Mouse (Mus musculus) midbrain, embryonic 14.5 days (tissue): Measurements from ENCODE around the gene Nom1. TPM values are rescaled to one million over a fixed set of nuclear protein-coding genes. Genes with fewer than 3 reads are reported as not detected.

Experiments used
- ATAC-seq: fragments of 200-750 bp; cut with Nextera tagmentation; 2 replicates; pipeline ENCODE4 v1.8.0; 2017; ENCODE audit warnings: moderate number of reproducible peaks, moderate library complexity; ENCODE audit not compliant: low FRiP score, low TSS enrichment
- DNase-seq: peaks from one replicate; pipeline ENCODE4 v3.0.0-alpha.2; 2015
- H3K27ac ChIP-seq: fragments of 300-500 bp; sonication (generic); replicated peaks from 2 replicates; pipeline ENCODE4 v1.5.1; 2014; ENCODE audit warnings: mild to moderate bottlenecking, low read depth, low read length, moderate library complexity
- H3K27me3 ChIP-seq: fragments of 300-500 bp; sonication (generic); 2 replicates; pipeline ENCODE4 v1.6.1; 2014; ENCODE audit warnings: low read length, control low read depth, mixed read lengths; ENCODE audit not compliant: control insufficient read depth, insufficient read depth
- H3K36me3 ChIP-seq: fragments of 300-500 bp; sonication (generic); 2 replicates; pipeline ENCODE4 v1.6.1; 2014; ENCODE audit warnings: low read length, control low read depth; ENCODE audit not compliant: control insufficient read depth, insufficient read depth
- H3K4me1 ChIP-seq: fragments of 300-500 bp; sonication (generic); 2 replicates; pipeline ENCODE4 v1.6.1; 2014; ENCODE audit warnings: mild to moderate bottlenecking, antibody characterized with exemption, low read length, control low read depth; ENCODE audit not compliant: control insufficient read depth, insufficient read depth
- H3K4me2 ChIP-seq: fragments of 300-500 bp; sonication (generic); 2 replicates; pipeline ENCODE4 v1.6.1; 2014; ENCODE audit warnings: mild to moderate bottlenecking, low read length, moderate library complexity
- H3K4me3 ChIP-seq: fragments of 300-500 bp; sonication (generic); replicated peaks from 2 replicates; pipeline ENCODE4 v1.5.1; 2014; ENCODE audit warnings: low read depth, low read length
- H3K9ac ChIP-seq: fragments of 300-500 bp; sonication (generic); replicated peaks from 2 replicates; pipeline ENCODE4 v1.6.1; 2014; ENCODE audit warnings: mild to moderate bottlenecking, low read length, moderate library complexity
- H3K9me3 ChIP-seq: fragments of 300-500 bp; sonication (generic); 2 replicates; pipeline ENCODE4 v1.6.1; 2016; ENCODE audit warnings: low read length, control low read depth, mixed read lengths; ENCODE audit not compliant: control insufficient read depth
- WGBS: fragments of 180-500 bp; shearing (Covaris S2); extraction: QIAGEN DNeasy Blood & Tissue Kit; methylation state at CpG from one replicate; pipeline ENCODE4 v1.1.7; 2014; 5-methylcytosine and 5-hydroxymethylcytosine counted together
- polyA plus RNA-seq: library from polyadenylated mRNA; unstranded; fragments of >200 nt; fragmentation: Nextera tagmentation; extraction: Ambion mirVana; gene quantifications from 2 replicates; pipeline ENCODE4 v1.2.1, GENCODE M21; 2014

Nom1 gene
- polyA plus RNA-seq, 1 experiment from 2014 or later: 14.8 TPM

DNA sequence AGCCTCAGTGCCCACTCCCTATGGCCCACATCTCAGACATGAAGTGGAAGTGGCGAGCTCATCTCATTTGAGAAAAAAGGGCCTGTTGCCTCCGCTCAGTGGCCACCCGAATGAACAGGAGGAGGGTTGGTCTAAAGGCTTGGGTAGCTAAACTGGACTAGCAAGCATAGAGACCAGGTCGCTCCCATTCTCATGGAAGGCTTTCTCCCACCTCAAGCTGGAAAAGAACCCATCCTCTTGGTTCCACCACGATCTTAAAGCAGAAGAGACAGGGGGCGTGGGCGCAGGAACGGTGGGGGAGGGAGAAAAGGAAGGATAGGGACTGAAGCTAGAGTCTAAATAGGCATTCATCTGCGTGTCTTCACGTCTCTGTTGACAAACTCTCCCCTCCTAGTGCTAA lies 40.6 kb downstream of the Nom1 start:
- Histone ChIP-seq H3K27me3 (peaks cover 92% of the 10 kb centered on the region), H3K4me2 (no peak overlapping the region), H3K4me1 (no peaks in the 10 kb centered on the region), H3K9me3 (no peaks in the 10 kb centered on the region), H3K4me3 (no peak overlapping the region), H3K9ac (no peak overlapping the region), H3K36me3 (no peaks in the 10 kb centered on the region), H3K27ac (no peak overlapping the region)
- ATAC-seq (no peak), DNase-seq (no peak)
- WGBS: under 1% methylated on average over 10 of the region's 10 CpGs

DNA sequence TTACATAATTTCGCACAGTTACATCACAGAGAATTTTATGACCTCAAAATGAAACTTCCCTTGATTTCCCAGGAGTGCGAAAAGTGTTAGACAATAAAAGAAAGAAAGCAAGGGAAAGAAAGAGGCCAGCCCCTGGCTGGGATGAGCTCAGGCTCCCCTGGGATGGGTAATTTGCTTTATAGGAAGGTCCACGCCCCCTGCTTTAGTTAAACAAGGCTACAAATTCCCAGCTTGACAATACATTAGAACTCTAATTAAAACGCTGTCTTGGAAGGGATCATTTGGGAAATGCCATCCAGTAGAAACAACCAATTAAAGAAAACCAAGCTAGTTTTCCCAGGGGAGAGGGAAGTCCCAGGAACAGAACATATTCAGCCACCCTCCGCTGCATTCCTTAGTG lies 41.1 kb downstream of the Nom1 start:
- H3K9ac ChIP-seq: no peak overlapping the region
- DNase-seq (no peak), ATAC-seq (no peak)
- no peaks in the 10 kb centered on the region for H3K4me1 ChIP-seq
- H3K4me2 ChIP-seq: no peak overlapping the region
- 1% methylated on average over 5 of the region's 5 CpGs for WGBS
- H3K27me3 ChIP-seq: peaks cover 92% of the 10 kb centered on the region
- H3K4me3 ChIP-seq: no peak overlapping the region
- H3K9me3 ChIP-seq: no peaks in the 10 kb centered on the region
- no peak overlapping the region for H3K27ac ChIP-seq
- no peaks in the 10 kb centered on the region for H3K36me3 ChIP-seq

- Histone ChIP-seq H3K9me3 (no peaks in the 10 kb centered on the region), H3K4me1 (no peaks in the 10 kb centered on the region), H3K27ac (no peak overlapping the region), H3K9ac (no peak overlapping the region), H3K4me2 (no peak overlapping the region), H3K27me3 (peaks cover 92% of the 10 kb centered on the region), H3K36me3 (no peaks in the 10 kb centered on the region), H3K4me3 (no peak overlapping the region)
- WGBS: 0% methylated on average over 1 of the region's 1 CpGs
- no peak for DNase-seq
- ATAC-seq: no peak
Observed at GRCm38 (mm10) chr5:29476021-29476420, 41.6 kb downstream of the Nom1 start.

- Histone ChIP-seq H3K9me3 (no peaks in the 10 kb centered on the region), H3K27me3 (peaks cover 94% of the 10 kb centered on the region), H3K36me3 (no peaks in the 10 kb centered on the region), H3K4me2 (peak overlapping the region; percentile 51), H3K4me1 (no peaks in the 10 kb centered on the region), H3K9ac (no peak overlapping the region), H3K4me3 (peak overlapping the region; percentile 26), H3K27ac (no peak overlapping the region)
- ATAC-seq: 0 out of 2 replicates have a peak, but pooled peaks have one; percentile 22
- no peak for DNase-seq
- WGBS: under 1% methylated on average over 73 of the region's 73 CpGs
Observed at GRCm38 (mm10) chr5:29477474-29478207, 43.2 kb downstream of the Nom1 start.

DNA sequence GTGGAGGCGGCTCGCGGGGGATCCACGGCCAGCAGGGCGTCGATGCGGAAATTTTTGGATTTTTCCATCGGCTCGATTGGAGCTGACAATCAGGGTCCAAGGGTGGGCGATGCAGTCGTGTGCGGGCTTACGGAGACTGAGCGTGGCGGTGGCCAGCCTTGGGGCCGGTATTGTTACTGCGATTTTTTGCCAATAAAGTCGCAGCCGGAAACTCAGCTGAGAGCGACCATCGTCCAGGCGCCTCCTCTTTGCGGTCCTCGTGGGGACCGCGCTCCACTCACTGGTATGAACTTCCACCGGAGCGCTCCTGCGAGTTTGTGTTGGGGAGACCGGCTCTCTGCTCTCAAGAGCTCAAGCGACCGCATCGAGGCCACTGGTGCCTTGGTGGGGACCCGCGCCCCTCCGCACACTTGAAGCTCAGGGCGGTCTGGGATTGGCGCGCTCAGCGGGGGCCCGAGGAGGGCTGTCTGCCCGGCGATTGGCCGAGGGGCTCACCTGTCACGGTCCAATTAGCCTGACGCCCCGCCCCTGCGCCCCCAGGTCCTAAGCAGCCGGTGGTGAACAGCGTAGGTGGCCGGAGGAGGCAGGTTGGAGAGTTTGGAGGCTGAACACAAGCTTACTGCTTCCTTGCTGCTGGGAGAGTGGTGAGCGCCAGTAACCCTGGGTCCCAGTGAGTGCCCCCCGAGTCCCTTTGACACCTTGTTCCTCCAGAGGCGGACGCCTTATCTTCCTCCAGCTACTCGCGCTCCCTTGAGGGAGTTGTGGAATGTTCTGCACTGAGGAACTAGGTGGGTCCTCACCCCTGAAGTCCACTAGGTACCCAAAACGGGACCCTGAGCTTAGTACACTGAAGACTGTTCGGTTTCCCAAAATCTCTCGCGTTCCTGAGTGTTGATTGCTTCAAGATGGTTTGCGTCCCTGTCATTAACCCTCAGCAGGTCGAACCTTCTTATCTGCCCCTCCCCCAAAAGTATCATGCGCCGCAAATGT lies 44.0 kb downstream of the Nom1 start, which contains the start of gene Mnx1:
Gene Mnx1 (minus strand): TSS at position 263 of the 990 bp plus-strand sequence.
- H3K9ac ChIP-seq: no peak within 1 kb of the TSS
- no peaks in the 10 kb centered on the region for H3K36me3 ChIP-seq
- no peaks in the 10 kb centered on the region for H3K4me1 ChIP-seq
- no peaks in the 10 kb centered on the region for H3K9me3 ChIP-seq
- no peak for ATAC-seq
- no peak within 1 kb of the TSS for H3K27ac ChIP-seq
- under 1% methylated on average over 65 of the region's 65 CpGs for WGBS
- peaks cover 99% of the 10 kb centered on the region for H3K27me3 ChIP-seq
- no peak for DNase-seq
- H3K4me2 ChIP-seq: peak within 1 kb of the TSS; percentile 51
- H3K4me3 ChIP-seq: peak within 1 kb of the TSS; percentile 26

- Histone ChIP-seq H3K36me3 (no peaks in the 10 kb centered on the region), H3K4me3 (no peak overlapping the region), H3K9ac (no peak overlapping the region), H3K9me3 (no peaks in the 10 kb centered on the region), H3K4me1 (no peaks in the 10 kb centered on the region), H3K27ac (no peak overlapping the region), H3K4me2 (no peak overlapping the region), H3K27me3 (peaks cover 99% of the 10 kb centered on the region)
- WGBS: under 1% methylated on average over 14 of the region's 14 CpGs
- ATAC-seq (no peak), DNase-seq (peak; percentile 71)
Observed at GRCm38 (mm10) chr5:29479198-29479593, 44.7 kb downstream of the Nom1 start.

DNA sequence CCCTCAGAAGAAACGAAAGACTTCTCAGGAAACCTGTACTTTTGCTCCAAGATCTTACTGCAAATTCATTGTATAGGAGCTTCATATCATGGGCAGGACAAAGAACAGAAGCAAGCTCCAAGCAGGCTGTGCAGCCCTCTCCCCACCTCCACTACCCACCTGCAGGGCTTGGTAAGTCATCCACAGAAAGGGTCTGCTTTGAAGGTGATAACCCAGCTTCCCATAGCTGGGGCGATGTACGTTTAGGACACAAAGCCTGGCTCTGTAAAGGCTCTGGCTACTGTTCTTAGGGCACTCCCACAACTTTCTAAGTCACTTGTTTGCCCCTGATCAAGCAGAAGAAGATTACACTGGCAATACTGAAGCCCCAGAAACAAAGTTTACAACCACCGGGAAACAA lies 49.3 kb downstream of the Nom1 start:
- 2% methylated on average over 4 of the region's 4 CpGs for WGBS
- no peak overlapping the region for H3K4me3 ChIP-seq
- DNase-seq (no peak), ATAC-seq (no peak)
- H3K9me3 ChIP-seq: no peaks in the 10 kb centered on the region
- H3K4me2 ChIP-seq: no peak overlapping the region
- H3K27ac ChIP-seq: no peak overlapping the region
- no peaks in the 10 kb centered on the region for H3K4me1 ChIP-seq
- H3K36me3 ChIP-seq: no peaks in the 10 kb centered on the region
- no peak overlapping the region for H3K9ac ChIP-seq
- H3K27me3 ChIP-seq: peaks cover 97% of the 10 kb centered on the region

DNA sequence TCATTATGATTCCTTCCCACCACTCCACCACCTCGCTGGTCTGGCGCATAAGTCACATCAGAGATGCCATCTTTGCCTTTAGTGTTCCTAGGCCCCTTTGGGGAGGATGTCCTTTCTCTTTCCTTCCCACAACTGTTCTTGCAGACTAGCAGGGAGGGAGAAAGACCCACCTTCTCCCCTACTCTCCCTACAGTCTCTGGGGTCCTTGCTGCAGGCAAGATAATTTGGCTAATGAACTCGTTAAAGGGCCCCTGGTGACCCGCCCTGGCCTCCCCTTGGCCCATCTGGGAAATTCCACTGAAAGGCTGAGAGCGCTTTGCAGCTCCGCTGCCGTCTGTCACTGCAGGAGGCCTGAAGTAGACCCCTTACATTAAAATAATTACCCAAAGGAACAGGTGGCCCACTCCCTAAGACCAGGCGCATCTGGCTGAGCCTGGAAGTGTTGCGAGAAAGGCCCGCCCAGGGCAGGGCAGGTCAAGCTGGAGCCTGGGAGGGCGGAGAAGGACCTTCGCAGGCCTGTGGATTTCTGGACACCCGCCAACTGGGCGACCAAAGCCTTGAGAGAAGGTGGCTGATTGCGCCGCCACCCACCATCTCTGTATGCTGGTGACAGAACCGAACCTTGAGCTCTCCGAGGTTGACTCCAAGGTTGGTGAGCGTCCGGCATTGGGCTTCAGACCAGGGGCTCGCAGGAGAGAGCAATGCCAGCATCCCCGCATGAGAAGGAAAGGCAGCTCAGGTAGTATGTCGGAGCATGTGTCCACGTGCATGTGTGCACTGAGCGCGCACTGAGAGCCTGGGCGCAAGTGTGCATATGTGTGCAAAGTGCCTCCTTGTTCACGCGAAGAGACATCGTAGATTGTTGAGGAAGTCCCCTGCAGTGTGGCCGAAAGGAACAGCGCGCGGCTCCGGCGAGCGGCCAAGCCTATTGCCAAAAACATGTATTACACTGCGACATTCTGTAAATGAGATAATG lies 50.8 kb downstream of the Nom1 start:
- Histone ChIP-seq H3K9me3 (no peaks in the 10 kb centered on the region), H3K4me3 (no peak overlapping the region), H3K9ac (no peak overlapping the region), H3K4me1 (no peaks in the 10 kb centered on the region), H3K27ac (no peak overlapping the region), H3K27me3 (peaks cover 97% of the 10 kb centered on the region), H3K36me3 (no peaks in the 10 kb centered on the region), H3K4me2 (no peak overlapping the region)
- no peak for ATAC-seq
- WGBS: 1% methylated on average over 38 of the region's 38 CpGs
- DNase-seq: peak; percentile 37
